ENCODE assay signal across 8 mouse cellular contexts in genomic region chr6:142506338-142507032, GRCm38 (mm10). TPM values are rescaled to one million over a fixed set of nuclear protein-coding genes. Genes with fewer than 3 reads are reported as not detected.
DNase-seq lines count a peak whose midpoint lies in the region; ATAC-seq and TF ChIP-seq lines count a peak whose summit lies in the region.

No protein-coding gene starts in this region.

- TF ChIP-seq POLR2A in lung, adult 2 months (IDR thresholded peaks at IDR 0.05; ENCODE audit: borderline replicate concordance, extremely low read depth, low read depth, low read length): no peak

- peak overlapping the region; percentile 81 for H3K4me2 ChIP-seq in heart, embryonic 16.5 days (ENCODE audit: low read depth, low read length)
- peak overlapping the region; percentile 91 for H3K4me2 ChIP-seq in forebrain, embryonic 14.5 days (ENCODE audit: low read length)
- H3K4me2 ChIP-seq in liver, postnatal 0 days (ENCODE audit: low read depth, low read length): peak overlapping the region; percentile 77; the same call in 1 of the 2 replicates

- peaks cover 22% of the 10 kb centered on the region for H3K36me3 ChIP-seq in heart, embryonic 16.5 days (ENCODE audit: control insufficient read depth, insufficient read depth)
- peaks cover 15% of the 10 kb centered on the region for H3K36me3 ChIP-seq in forebrain, embryonic 14.5 days (ENCODE audit: control insufficient read depth, insufficient read depth, low read length)
- no peaks in the 10 kb centered on the region for H3K36me3 ChIP-seq in liver, postnatal 0 days (replicated peaks; ENCODE audit: insufficient read depth, low read length)

- no peaks in the 10 kb centered on the region for H3K27me3 ChIP-seq in heart, embryonic 16.5 days (ENCODE audit: control insufficient read depth, insufficient read depth, low read length)
- no peaks in the 10 kb centered on the region for H3K27me3 ChIP-seq in forebrain, embryonic 14.5 days (replicated peaks; ENCODE audit: control insufficient read depth, insufficient read depth, low read length)
- no peaks in the 10 kb centered on the region for H3K27me3 ChIP-seq in liver, postnatal 0 days (ENCODE audit: insufficient read depth, low read length)

- no peak for TF ChIP-seq EP300 in liver, postnatal 0 days (IDR thresholded peaks at IDR 0.05; ENCODE audit: low read depth)

- peak overlapping the region; percentile 97 for H3K27ac ChIP-seq in heart, embryonic 16.5 days (ENCODE audit: low read length)
- H3K27ac ChIP-seq in forebrain, embryonic 14.5 days (ENCODE audit: low read depth, low read length): no peak overlapping the region
- H3K27ac ChIP-seq in liver, postnatal 0 days (ENCODE audit: low read depth): no peak overlapping the region

- 9% methylated on average over 10 of the region's 10 CpGs for whole genome bisulfite sequencing in heart, embryonic 16.5 days
- WGBS in forebrain, embryonic 14.5 days: 8% methylated on average over 10 of the region's 10 CpGs
- 30% methylated on average over 10 of the region's 10 CpGs for WGBS in liver, postnatal 0 days (ENCODE audit: insufficient replicate concordance)
- WGBS in lung, adult 2 months: 26% methylated on average over 10 of the region's 10 CpGs

- H3K4me1 ChIP-seq in heart, embryonic 16.5 days (ENCODE audit: control insufficient read depth, insufficient read depth, low read length): peaks cover 26% of the 10 kb centered on the region
- peaks cover 12% of the 10 kb centered on the region for H3K4me1 ChIP-seq in forebrain, embryonic 14.5 days (ENCODE audit: control insufficient read depth, insufficient read depth, low read length)
- peaks cover 9% of the 10 kb centered on the region for H3K4me1 ChIP-seq in liver, postnatal 0 days (ENCODE audit: insufficient read depth)
- peaks cover 6% of the 10 kb centered on the region for H3K4me1 ChIP-seq in lung, adult 2 months (ENCODE audit: control insufficient read depth, insufficient read depth, low read length)

- H3K4me3 ChIP-seq in heart, embryonic 16.5 days (ENCODE audit: low read length): peak overlapping the region; percentile 86
- peak overlapping the region; percentile 58 for H3K4me3 ChIP-seq in forebrain, embryonic 14.5 days (ENCODE audit: low read depth, low read length)
- no peak overlapping the region for H3K4me3 ChIP-seq in liver, postnatal 0 days (ENCODE audit: low read depth, low read length)
- no peak overlapping the region for H3K4me3 ChIP-seq in lung, adult 2 months (replicated peaks; ENCODE audit: extremely low read depth, low read depth, low read length)

- H3K9ac ChIP-seq in heart, embryonic 16.5 days (ENCODE audit: low read length): peak overlapping the region; percentile 92
- H3K9ac ChIP-seq in forebrain, embryonic 14.5 days (ENCODE audit: low read length): peak overlapping the region; percentile 78
- H3K9ac ChIP-seq in liver, postnatal 0 days (replicated peaks): no peak overlapping the region

- DNase-seq in heart, adult 8-10 months (ENCODE audit: low spot score): no peak
- peak; percentile 14 for DNase-seq in NIH3T3 (ENCODE audit: low read depth)
- DNase-seq in forebrain, embryonic 14.5 days (ENCODE audit: low spot score): no peak
- no peak for DNase-seq in liver, postnatal 0 days
- DNase-seq in layer of hippocampus, adult 9-11 months: no peak
- no peak for DNase-seq in thymus, postnatal 10 days (ENCODE audit: low spot score in 2 of 2)
- DNase-seq in lung, adult 2 months: no peak

- ATAC-seq in heart, embryonic 16.5 days (replicated peaks; ENCODE audit: extremely low read depth, insufficient read depth, low FRiP score): no peak
- ATAC-seq in forebrain, embryonic 14.5 days: no peak
- no peak for ATAC-seq in liver, postnatal 0 days

- no peak for TF ChIP-seq CTCF in liver, postnatal 0 days (IDR thresholded peaks at IDR 0.05; ENCODE audit: low read depth)
- TF ChIP-seq CTCF in lung, adult 2 months (IDR thresholded peaks at IDR 0.05; ENCODE audit: insufficient read depth, low read length): no peak

- no peaks in the 10 kb centered on the region for H3K9me3 ChIP-seq in heart, embryonic 16.5 days (replicated peaks; ENCODE audit: control insufficient read depth, low read length)
- no peaks in the 10 kb centered on the region for H3K9me3 ChIP-seq in forebrain, embryonic 14.5 days (replicated peaks; ENCODE audit: control insufficient read depth, low read length)
- no peaks in the 10 kb centered on the region for H3K9me3 ChIP-seq in liver, postnatal 0 days (ENCODE audit: low read length)

RNA-seq across cellular contexts. Expression of gene Ldhb, which starts 1.3 kb away (rescaled TPM):
- 1,732 and 1,779 TPM in 2 replicates for polyA plus RNA-seq in heart, embryonic 16.5 days (2015; fragmentation: Nextera tagmentation; extraction: Ambion mirVana)
- total RNA-seq in heart, adult 8-10 months (2022): 1,000 to 10,000 TPM; 3,276 to 3,540 (median 3,455) TPM
- polyA plus RNA-seq in forebrain, embryonic 14.5 days (2014; fragmentation: Nextera tagmentation; extraction: Ambion mirVana): 544 and 576 TPM in 2 replicates
- 12.9 and 16.9 TPM in 2 replicates for polyA plus RNA-seq in liver, postnatal 0 days (2015; fragmentation: Nextera tagmentation; extraction: Ambion mirVana)
- 138 and 224 TPM in 2 replicates for polyA plus RNA-seq in lung, adult 2 months (2012; rRNA removed)

RNA-seq across cellular contexts. Expression of gene Gys2, which starts 33.6 kb away (rescaled TPM):
- polyA plus RNA-seq in heart, embryonic 16.5 days (2015; fragmentation: Nextera tagmentation; extraction: Ambion mirVana): 0.11 TPM in 1 of 2 replicates, not detected in the other
- not detected for total RNA-seq in heart, adult 8-10 months (2022)
- not detected in 2 replicates for polyA plus RNA-seq in forebrain, embryonic 14.5 days (2014; fragmentation: Nextera tagmentation; extraction: Ambion mirVana)
- 90.8 and 92.7 TPM in 2 replicates for polyA plus RNA-seq in liver, postnatal 0 days (2015; fragmentation: Nextera tagmentation; extraction: Ambion mirVana)
- polyA plus RNA-seq in lung, adult 2 months (2012; rRNA removed): 0.18 and 1.3 TPM in 2 replicates

Comparison
In these comparisons a context has a peak if more than half of its experiments do, and no peak if none do; other contexts are left out.
1. H3K4me3 ChIP-seq: peak in heart, embryonic 16.5 days (single experiment) and forebrain, embryonic 14.5 days (single experiment); none in liver, postnatal 0 days (single experiment) and lung, adult 2 months (single experiment).
2. RNA of gene Gys2, which starts 33.6 kb away (polyA plus RNA-seq): 90.8 to 92.7 TPM in liver, postnatal 0 days; 0.18 to 1.3 TPM in lung, adult 2 months, 0.11 TPM in heart, embryonic 16.5 days and not detected in forebrain, embryonic 14.5 days; every median in the first group is over 10 times any median in the second.
3. Peak in every context shown above with its lines, with median percentiles within 50 percentile points of each other: H3K4me2 ChIP-seq.